Mouse (Mus musculus): Measurements from ENCODE around the gene Babam2. TPM values are rescaled to one million over a fixed set of nuclear protein-coding genes. Genes with fewer than 3 reads are reported as not detected.
"Not testable (repeated sequence)": the region's sequence is repeated elsewhere in the genome, so short reads cannot be mapped to it uniquely, and the experiment has no call there.

Gene Babam2
- polyA plus RNA-seq, 1 experiment from 2014 or later = 46.4 TPM

DNA sequence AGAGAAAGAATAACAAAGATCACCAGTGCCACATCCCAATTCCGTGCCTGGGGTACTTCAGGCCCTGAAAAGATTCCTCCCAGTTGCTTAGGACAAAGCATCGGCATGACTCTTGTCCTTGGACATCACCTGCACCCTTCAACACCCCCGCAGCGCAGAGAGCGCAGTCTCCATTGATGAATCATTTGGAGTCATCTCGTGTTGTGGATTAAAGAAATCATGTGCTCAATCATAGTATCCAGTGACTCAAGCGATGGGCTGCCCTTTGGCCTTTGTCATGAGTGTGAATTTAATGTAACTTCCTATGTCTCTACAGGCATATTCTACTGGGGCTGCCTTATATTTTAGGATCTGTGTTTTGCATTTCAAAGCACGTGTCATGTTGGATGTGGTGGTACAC is 265.9 kb downstream of the Babam2 start:
- H3K4me3 ChIP-seq = no peak overlapping the region
- no peaks in the 10 kb centered on the region for H3K9me3 ChIP-seq
- no peak overlapping the region for H3K27ac ChIP-seq (replicated peaks)
- no peaks in the 10 kb centered on the region for H3K36me3 ChIP-seq
- H3K4me1 ChIP-seq = 0 out of 2 replicates have a peak, but pooled peaks cover 4% of the 10 kb centered on the region
- ATAC-seq (ENCODE audit: low FRiP score, low read depth) = no peak
- WGBS = 86% methylated on average over 8 of the region's 8 CpGs
- no peak overlapping the region for H3K4me2 ChIP-seq (replicated peaks)
- H3K27me3 ChIP-seq = no peaks in the 10 kb centered on the region
- H3K9ac ChIP-seq (replicated peaks) = no peak overlapping the region

DNA sequence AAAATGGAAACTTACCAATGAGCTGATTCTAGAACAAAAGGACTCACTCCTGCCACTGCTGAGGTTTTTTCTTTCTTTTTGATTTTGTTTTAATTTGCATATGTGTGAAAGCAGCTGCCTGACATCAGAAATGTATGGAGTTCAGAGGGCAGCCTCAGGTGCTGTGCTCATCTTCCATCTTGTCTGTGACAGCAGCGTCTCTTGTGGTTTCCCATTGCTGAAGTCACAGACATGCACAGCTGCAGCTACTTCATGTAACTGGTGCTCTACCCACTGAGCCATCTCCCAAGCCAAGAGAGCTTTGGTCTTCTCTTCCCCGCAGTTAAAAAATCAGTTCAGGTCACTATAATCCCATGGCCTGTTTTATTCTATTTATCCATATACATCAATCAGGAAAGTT is 266.4 kb downstream of the Babam2 start:
- Histone ChIP-seq H3K4me3 (no peak overlapping the region), H3K4me2 (replicated peaks) (no peak overlapping the region), H3K9ac (replicated peaks) (no peak overlapping the region), H3K4me1 (0 out of 2 replicates have a peak, but pooled peaks cover 4% of the 10 kb centered on the region), H3K36me3 (no peaks in the 10 kb centered on the region), H3K27ac (replicated peaks) (no peak overlapping the region), H3K27me3 (no peaks in the 10 kb centered on the region), H3K9me3 (no peaks in the 10 kb centered on the region)
- no peak for ATAC-seq (ENCODE audit: low FRiP score, low read depth)
- WGBS = 77% methylated on average over 2 of the region's 2 CpGs

DNA sequence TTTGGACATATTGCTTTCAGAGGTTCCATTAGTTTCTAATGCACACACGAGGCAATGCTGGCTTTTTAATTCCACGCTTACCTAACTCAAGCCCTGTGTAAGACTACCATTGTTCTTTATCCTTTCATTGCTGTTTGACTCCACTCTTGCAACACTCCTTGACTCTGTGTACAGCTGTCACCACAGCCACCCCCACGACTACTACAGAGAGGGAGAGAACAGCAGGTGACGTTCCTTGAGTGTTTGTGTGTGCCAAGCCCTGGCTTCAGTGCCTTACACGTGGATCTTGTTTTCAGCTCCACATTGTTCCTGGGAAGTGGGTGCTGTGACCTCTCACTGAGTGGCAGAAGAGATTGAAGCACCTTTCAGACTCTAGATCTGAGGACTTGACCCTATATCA is 269.3 kb downstream of the Babam2 start:
- Histone ChIP-seq H3K27ac (replicated peaks) (no peak overlapping the region), H3K4me3 (no peak overlapping the region), H3K4me1 (no peaks in the 10 kb centered on the region), H3K27me3 (no peaks in the 10 kb centered on the region), H3K4me2 (replicated peaks) (no peak overlapping the region), H3K9me3 (no peaks in the 10 kb centered on the region), H3K36me3 (no peaks in the 10 kb centered on the region), H3K9ac (replicated peaks) (no peak overlapping the region)
- 64% methylated on average over 5 of the region's 5 CpGs for WGBS
- ATAC-seq (ENCODE audit: low FRiP score, low read depth) = no peak

DNA sequence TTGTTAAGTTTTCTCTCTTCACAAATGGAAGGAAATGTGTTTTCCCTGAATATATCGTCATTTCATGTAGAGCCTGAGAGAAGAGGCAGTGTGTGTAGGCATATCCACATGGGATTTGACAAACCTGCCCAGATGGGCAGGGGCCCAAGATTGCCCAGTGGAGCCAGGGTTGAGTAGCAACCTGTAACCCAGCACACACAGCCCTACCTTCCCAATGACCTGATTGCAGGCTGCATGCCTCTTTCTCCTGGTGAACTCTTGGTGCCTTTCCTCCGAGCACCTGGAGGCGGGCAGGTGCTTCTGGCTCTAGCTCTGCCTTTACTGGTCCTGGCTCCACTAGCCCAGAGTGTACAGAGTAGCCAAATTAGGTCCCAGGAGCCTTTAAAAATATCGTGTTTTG is 270.0 kb downstream of the Babam2 start:
- Histone ChIP-seq H3K36me3 (no peaks in the 10 kb centered on the region), H3K4me3 (no peak overlapping the region), H3K4me1 (no peaks in the 10 kb centered on the region), H3K27me3 (no peaks in the 10 kb centered on the region), H3K27ac (replicated peaks) (no peak overlapping the region), H3K9me3 (no peaks in the 10 kb centered on the region), H3K4me2 (replicated peaks) (no peak overlapping the region), H3K9ac (replicated peaks) (no peak overlapping the region)
- WGBS = 86% methylated on average over 4 of the region's 4 CpGs
- no peak for ATAC-seq (ENCODE audit: low FRiP score, low read depth)

DNA sequence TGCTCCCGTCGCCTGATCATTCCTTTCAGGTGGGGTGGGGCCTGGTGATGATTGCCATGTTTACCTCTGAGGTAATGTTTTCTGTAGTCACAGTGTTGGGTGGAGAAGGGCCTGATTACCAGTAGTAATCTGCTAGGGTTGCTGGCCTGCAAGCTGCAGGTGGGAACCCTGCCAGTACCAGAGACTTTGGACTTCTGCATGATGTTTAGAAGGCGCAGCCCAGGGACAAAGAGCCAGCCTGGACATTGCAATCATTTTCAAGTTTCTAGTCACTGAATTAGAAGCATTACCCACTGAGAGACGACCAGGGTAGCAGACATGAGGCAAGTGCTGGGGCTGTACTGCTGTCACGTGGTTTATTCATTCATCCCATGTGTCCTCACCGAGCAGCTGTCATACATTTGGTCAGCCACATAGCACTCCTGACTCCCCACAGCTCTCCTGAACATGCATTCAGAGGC is 270.6 kb downstream of the Babam2 start:
- H3K27ac ChIP-seq (replicated peaks) = no peak overlapping the region
- H3K27me3 ChIP-seq = no peaks in the 10 kb centered on the region
- no peaks in the 10 kb centered on the region for H3K4me1 ChIP-seq
- WGBS = 83% methylated on average over 6 of the region's 6 CpGs
- no peak overlapping the region for H3K4me3 ChIP-seq
- no peaks in the 10 kb centered on the region for H3K36me3 ChIP-seq
- H3K9ac ChIP-seq (replicated peaks) = no peak overlapping the region
- H3K9me3 ChIP-seq = no peaks in the 10 kb centered on the region
- H3K4me2 ChIP-seq (replicated peaks) = no peak overlapping the region
- ATAC-seq (ENCODE audit: low FRiP score, low read depth) = no peak

DNA sequence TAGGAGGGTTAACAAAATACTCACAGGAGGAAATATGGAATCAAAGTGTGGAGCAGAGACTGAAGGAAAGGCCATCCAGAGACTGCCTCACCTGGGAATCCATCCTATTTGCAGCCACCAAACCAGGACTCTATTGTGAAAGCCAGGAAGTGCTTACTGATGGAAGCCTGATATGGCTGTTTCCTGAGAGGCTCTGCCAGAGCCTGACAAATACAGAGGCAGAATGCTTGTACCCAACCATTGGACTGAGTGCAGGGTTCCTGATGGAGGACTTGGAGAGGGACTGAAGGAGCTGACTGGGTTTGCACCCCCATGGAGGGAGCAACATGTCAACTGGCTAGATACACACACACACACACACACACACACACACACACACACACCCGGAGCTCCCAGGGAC is 274.9 kb downstream of the Babam2 start:
- H3K27me3 ChIP-seq; H3K27ac ChIP-seq (replicated peaks); H3K4me1 ChIP-seq; H3K9ac ChIP-seq (replicated peaks); H3K36me3 ChIP-seq; H3K4me2 ChIP-seq (replicated peaks); H3K4me3 ChIP-seq; H3K9me3 ChIP-seq; ATAC-seq (ENCODE audit: low FRiP score, low read depth): not testable (repeated sequence)
- WGBS = 79% methylated on average over 1 of the region's 1 CpGs

DNA sequence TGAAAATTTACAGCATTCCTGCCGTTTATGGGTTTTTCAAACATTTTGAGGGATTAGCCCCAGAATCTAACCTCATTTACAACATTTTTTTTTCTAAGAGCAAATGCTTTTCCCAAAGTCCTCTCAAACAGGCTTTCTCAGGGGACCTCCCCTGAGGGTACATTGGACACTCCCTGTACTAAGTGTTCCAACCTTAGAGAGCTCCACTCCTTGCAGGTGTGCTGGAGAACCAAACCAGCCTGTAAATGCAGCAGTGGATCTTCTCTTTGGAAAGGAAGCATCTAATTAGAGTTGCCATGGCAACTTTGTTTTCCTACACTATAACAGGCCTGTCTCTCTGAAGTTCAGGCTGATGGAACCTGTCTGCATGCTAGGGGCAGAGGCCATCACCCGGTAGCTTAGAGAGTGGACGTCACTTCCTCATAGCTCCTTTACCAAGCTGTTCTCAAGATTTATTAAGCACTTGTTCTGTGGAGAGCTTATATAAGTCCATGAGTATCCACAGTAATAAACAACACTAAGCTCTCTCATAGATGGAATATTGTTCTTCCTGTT is 277.2 kb downstream of the Babam2 start:
- no peak overlapping the region for H3K4me2 ChIP-seq (replicated peaks)
- WGBS = 72% methylated on average over 3 of the region's 3 CpGs
- no peaks in the 10 kb centered on the region for H3K9me3 ChIP-seq
- H3K36me3 ChIP-seq = no peaks in the 10 kb centered on the region
- H3K27ac ChIP-seq (replicated peaks) = no peak overlapping the region
- no peaks in the 10 kb centered on the region for H3K27me3 ChIP-seq
- no peak overlapping the region for H3K9ac ChIP-seq (replicated peaks)
- H3K4me3 ChIP-seq = no peak overlapping the region
- ATAC-seq (ENCODE audit: low FRiP score, low read depth) = no peak
- no peaks in the 10 kb centered on the region for H3K4me1 ChIP-seq

DNA sequence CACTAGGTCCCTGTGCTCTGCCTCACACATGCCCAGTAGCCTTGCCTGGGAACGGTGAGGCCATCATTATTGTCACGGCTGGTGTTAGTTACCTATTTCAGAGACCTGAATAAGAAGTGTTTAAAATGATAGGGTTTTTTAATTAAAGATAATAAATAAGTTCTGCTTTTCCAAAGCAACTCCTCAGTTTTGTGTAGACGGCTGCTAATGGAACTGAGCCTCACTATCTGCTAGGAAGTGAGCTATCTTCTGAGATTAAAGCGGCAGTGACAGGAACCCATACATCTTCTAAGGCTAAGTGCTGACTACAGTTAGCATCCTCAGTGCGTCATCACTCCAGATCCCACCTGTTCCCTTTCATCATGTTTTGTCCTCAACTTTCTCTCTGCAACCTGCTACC is 284.6 kb downstream of the Babam2 start:
- no peaks in the 10 kb centered on the region for H3K27me3 ChIP-seq
- H3K36me3 ChIP-seq = no peaks in the 10 kb centered on the region
- H3K9me3 ChIP-seq = no peaks in the 10 kb centered on the region
- H3K4me2 ChIP-seq (replicated peaks) = no peak overlapping the region
- H3K4me1 ChIP-seq = no peaks in the 10 kb centered on the region
- WGBS = 91% methylated on average over 5 of the region's 5 CpGs
- H3K27ac ChIP-seq (replicated peaks) = no peak overlapping the region
- H3K4me3 ChIP-seq = no peak overlapping the region
- no peak overlapping the region for H3K9ac ChIP-seq (replicated peaks)
- no peak for ATAC-seq (ENCODE audit: low FRiP score, low read depth)

DNA sequence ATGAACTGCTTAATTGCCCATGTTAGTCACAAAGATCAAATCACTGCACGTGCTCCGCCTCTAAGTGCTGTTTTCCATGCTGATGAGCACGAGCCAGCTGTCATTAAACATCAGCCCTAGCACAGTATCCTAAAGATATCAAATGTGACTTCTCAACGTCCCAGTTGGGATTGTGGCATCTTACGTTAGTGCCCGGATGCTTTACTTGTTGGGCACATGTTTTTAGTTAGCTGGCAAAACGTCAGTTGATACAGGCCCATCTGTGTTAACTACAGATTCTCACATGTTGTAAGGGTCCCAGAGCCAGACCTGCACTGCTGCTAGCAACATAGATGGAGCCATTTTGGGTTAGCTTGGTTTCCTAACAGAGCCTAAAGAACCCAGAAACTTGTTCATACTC is 285.7 kb downstream of the Babam2 start:
- Histone ChIP-seq H3K9ac (replicated peaks) (no peak overlapping the region), H3K4me2 (replicated peaks) (no peak overlapping the region), H3K4me3 (no peak overlapping the region), H3K4me1 (no peaks in the 10 kb centered on the region), H3K27me3 (no peaks in the 10 kb centered on the region), H3K9me3 (no peaks in the 10 kb centered on the region), H3K36me3 (no peaks in the 10 kb centered on the region), H3K27ac (replicated peaks) (no peak overlapping the region)
- no peak for ATAC-seq (ENCODE audit: low FRiP score, low read depth)
- WGBS = 91% methylated on average over 7 of the region's 7 CpGs

DNA sequence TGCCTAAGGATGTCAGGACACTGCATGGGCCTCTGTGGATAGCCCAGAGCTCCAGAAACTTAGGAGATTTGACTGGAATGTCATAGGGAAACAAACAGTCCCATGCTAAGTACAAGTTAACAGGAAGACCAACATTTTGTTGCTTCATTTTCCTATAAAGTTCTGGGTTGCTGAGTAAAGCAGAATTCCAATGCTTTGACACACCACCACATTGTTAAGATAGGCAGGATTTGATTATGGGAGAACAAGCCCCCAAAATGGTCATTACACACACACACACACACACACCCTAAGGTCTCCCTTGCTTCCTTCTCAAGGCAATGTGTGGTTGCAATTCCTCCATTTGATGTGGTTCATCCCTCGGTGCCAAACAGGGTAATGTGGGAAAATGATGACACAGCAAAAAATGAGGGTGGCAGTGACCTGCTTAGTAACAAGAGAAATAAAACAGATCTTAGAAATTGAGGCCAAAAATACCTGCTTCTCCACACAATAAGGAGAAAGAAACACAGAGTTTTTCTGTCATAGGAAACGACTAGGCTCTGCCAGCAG is 286.4 kb downstream of the Babam2 start:
- no peak overlapping the region for H3K4me2 ChIP-seq (replicated peaks)
- H3K27me3 ChIP-seq = no peaks in the 10 kb centered on the region
- no peaks in the 10 kb centered on the region for H3K9me3 ChIP-seq
- H3K27ac ChIP-seq (replicated peaks) = no peak overlapping the region
- H3K4me3 ChIP-seq = no peak overlapping the region
- no peak overlapping the region for H3K9ac ChIP-seq (replicated peaks)
- ATAC-seq (ENCODE audit: low FRiP score, low read depth) = no peak
- H3K4me1 ChIP-seq = no peaks in the 10 kb centered on the region
- WGBS = 89% methylated on average over 2 of the region's 2 CpGs
- H3K36me3 ChIP-seq = no peaks in the 10 kb centered on the region

DNA sequence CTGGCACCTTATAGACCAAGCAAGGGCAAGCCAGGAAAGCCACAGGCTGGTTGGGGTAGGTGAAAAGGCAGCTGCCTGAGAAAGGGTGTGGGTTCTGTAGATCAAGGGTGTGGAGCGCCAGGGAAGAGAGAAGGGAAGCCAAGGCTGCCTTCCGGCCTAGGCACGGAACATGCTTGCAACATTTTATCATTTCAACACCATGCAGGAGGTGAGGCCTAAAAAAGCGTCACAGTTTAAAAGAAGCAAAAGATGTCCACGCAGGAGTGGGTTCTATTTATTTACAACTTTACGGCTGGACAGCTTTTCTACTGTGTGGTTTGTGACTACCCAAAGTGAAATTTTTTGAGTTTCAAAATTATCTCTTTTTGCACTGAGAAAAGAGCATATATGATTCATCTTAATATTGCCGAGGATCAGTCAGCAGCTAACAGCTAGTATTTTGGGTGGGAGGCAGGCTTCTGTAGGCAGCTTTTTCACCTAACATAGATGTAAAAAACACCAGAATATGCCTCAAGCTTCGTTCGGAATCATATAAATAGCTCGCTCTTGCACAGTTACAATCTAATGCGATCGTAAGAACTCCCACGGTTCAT is 287.0 kb downstream of the Babam2 start:
- H3K27me3 ChIP-seq = no peaks in the 10 kb centered on the region
- H3K4me1 ChIP-seq = no peaks in the 10 kb centered on the region
- H3K36me3 ChIP-seq = no peaks in the 10 kb centered on the region
- no peak overlapping the region for H3K4me3 ChIP-seq
- WGBS = 88% methylated on average over 13 of the region's 13 CpGs
- H3K9ac ChIP-seq (replicated peaks) = no peak overlapping the region
- no peak overlapping the region for H3K27ac ChIP-seq (replicated peaks)
- ATAC-seq (ENCODE audit: low FRiP score, low read depth) = no peak
- no peaks in the 10 kb centered on the region for H3K9me3 ChIP-seq
- H3K4me2 ChIP-seq (replicated peaks) = no peak overlapping the region

DNA sequence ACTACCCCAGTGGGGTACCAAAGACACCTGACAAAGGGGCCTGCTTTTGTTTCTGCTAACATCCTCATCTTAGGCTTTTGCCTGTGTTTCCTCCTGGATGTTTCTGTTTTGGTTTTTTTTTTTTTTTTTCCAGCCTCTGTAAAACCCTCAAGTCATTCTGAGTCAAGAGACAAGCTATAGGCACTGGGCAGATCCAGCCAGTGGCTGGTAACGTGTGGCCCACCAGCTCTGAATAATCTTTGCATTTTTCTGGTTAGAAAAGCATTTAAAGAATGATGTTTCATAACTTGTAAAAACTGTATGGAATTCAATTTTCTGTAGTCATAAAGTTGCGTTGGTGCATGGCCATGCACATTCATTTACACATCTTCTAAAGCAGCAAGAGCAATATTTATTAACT is 287.5 kb downstream of the Babam2 start:
- no peak overlapping the region for H3K4me2 ChIP-seq (replicated peaks)
- H3K4me3 ChIP-seq = no peak overlapping the region
- no peak for ATAC-seq (ENCODE audit: low FRiP score, low read depth)
- no peaks in the 10 kb centered on the region for H3K4me1 ChIP-seq
- H3K27ac ChIP-seq (replicated peaks) = no peak overlapping the region
- H3K9ac ChIP-seq (replicated peaks) = no peak overlapping the region
- no peaks in the 10 kb centered on the region for H3K9me3 ChIP-seq
- no peaks in the 10 kb centered on the region for H3K27me3 ChIP-seq
- H3K36me3 ChIP-seq = no peaks in the 10 kb centered on the region
- WGBS = 82% methylated on average over 2 of the region's 2 CpGs
